Mouse (Mus musculus) midbrain, embryonic 15.5 days (tissue): Measurements from ENCODE around the gene Sowahd. TPM values are rescaled to one million over a fixed set of nuclear protein-coding genes. Genes with fewer than 3 reads are reported as not detected.

ENCODE experiments used
- polyA plus RNA-seq: library from polyadenylated mRNA; unstranded; fragments of >200 nt; fragmentation: Nextera tagmentation; extraction: Ambion mirVana; gene quantifications from 2 replicates; pipeline ENCODE4 v1.2.1, GENCODE M21; 2015

The Sowahd gene
- polyA plus RNA-seq, 1 experiment from 2014 or later = not detected

Other genes with a start within 250 kb of the Sowahd start
- gene Ube2a, start 174.9 kb upstream of the Sowahd start, polyA plus RNA-seq = 104 and 110 TPM in 2 replicates
- gene C330007P06Rik, start 174.7 kb upstream of the Sowahd start, polyA plus RNA-seq = 17.7 and 18.5 TPM in 2 replicates
- gene Nkrf, start 145.9 kb upstream of the Sowahd start, polyA plus RNA-seq = 16.7 TPM in 2 replicates
- gene Sept6, start 57.1 kb upstream of the Sowahd start, polyA plus RNA-seq = 76.1 and 77.6 TPM in 2 replicates
- gene Rpl39, start 36.6 kb downstream of the Sowahd start, polyA plus RNA-seq = 228 and 240 TPM in 2 replicates
- gene Upf3b, start 61.5 kb downstream of the Sowahd start, polyA plus RNA-seq = 33.0 and 36.2 TPM in 2 replicates
- 25.4 and 26.3 TPM in 2 replicates for gene Nkap, start 78.0 kb downstream of the Sowahd start, polyA plus RNA-seq
- 0.09 and 0.28 TPM in 2 replicates for gene Akap14, start 120.0 kb downstream of the Sowahd start, polyA plus RNA-seq
- gene Ndufa1, start 142.3 kb downstream of the Sowahd start, polyA plus RNA-seq = 638 and 672 TPM in 2 replicates
- 18.1 and 19.8 TPM in 2 replicates for gene Rnf113a1, start 142.4 kb downstream of the Sowahd start, polyA plus RNA-seq
- gene Gm9, start 162.2 kb downstream of the Sowahd start, polyA plus RNA-seq = not detected in 2 replicates
- not detected in 2 replicates for gene Rhox1, start 173.4 kb downstream of the Sowahd start, polyA plus RNA-seq
- not detected in 2 replicates for gene Rhox2a, start 196.1 kb downstream of the Sowahd start, polyA plus RNA-seq
- gene Rhox3a, start 201.1 kb downstream of the Sowahd start, polyA plus RNA-seq = not detected in 2 replicates
- not detected in 2 replicates for gene Rhox4a, start 216.5 kb downstream of the Sowahd start, polyA plus RNA-seq